Mouse (Mus musculus): ENCODE measurements around the gene Ddhd1. TPM values are rescaled to one million over a fixed set of nuclear protein-coding genes. Genes with fewer than 3 reads are reported as not detected.

The Ddhd1 gene
- total RNA-seq (2021) (1 to 10 TPM; 8.8 to 9.7 TPM), polyA plus RNA-seq (2012; rRNA removed) (6.5 and 10.1 TPM in 2 replicates)
- long read RNA-seq, full-length matches to known transcripts = 3 of 9 reads
- long read RNA-seq, partial matches to known transcripts = 0 of 9 reads
- long read RNA-seq, other reads (novel, unspliced or antisense) = 6 of 9 reads

DNA sequence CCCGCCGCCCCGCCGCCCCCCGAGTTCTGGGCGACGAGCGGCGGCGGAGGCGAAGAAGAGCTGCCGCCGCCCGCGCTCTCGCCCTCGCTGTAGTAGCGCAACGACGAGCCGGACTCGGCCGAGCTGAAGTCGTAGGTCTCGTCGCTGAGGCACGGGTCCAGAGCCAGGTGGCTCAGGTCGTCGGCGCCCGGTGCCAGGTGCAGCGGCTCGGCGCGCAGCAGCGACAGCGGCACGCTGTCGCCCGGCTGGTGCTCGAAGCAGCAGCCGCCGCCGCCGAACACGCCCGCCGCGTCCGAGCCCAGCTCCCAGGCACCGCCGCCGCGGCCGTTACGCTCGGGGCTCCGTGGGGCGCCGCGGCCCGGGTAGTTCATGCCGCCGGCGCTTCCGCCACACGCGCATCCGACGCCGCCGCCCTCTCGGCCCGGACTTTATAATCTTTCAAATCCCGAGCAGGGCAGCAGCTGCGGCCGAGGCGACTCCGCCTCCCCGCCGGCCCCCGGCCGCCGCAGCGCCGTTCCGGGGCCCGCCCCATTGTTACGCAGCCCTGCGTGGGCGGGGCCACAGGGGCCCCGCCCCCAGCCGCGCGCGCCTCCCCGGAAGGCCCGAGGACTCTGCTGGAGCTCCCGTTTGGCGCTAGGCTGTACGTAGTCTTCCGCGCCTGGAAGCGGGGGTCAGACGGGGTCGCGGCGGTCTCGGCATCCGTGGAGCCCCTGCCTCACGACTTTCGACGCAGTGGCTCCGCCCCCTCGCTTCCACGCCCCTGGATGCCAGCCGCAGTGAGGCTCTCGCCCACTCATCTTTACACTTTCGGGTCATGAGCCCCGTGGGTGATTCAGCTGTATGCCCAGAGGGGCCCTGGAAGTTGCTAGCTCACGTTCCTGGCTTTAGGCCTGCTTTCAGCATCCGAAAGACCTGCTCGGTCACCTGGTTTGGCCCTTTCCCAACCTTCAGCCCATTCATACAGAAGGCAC, at the start of gene Ddhd1:
Ddhd1 (minus strand) TSS at position 503 of the 971 bp plus-strand sequence.
- peak within 1 kb of the TSS; percentile 99 for H3K9ac ChIP-seq (ENCODE audit: low read depth, low read length)
- DNase-seq = peak; percentile 89 to 92
- WGBS = under 1% methylated on average over 122 of the region's 123 CpGs
- H3K27me3 ChIP-seq (ENCODE audit: control insufficient read depth, insufficient read depth, low read length) = no peaks in the 10 kb centered on the region
- H3K36me3 ChIP-seq (ENCODE audit: control insufficient read depth, insufficient read depth, low read length) = no peaks in the 10 kb centered on the region
- intact Hi-C loops (cut with DNase I) = loop anchor here (5.0 to 10.0 kb wide), 2 partner anchors 106 to 433 kb away; partner anchors contain the start of gene Txndc16
- peak within 1 kb of the TSS; percentile 90 for H3K4me3 ChIP-seq
- peaks cover 2% of the 10 kb centered on the region for H3K4me1 ChIP-seq (ENCODE audit: control insufficient read depth, insufficient read depth, low read length)
- TF ChIP-seq EP300 (IDR thresholded peaks at IDR 0.05; ENCODE audit: insufficient read depth, low read depth, low read length) = no peak
- TF ChIP-seq POLR2A (IDR thresholded peaks at IDR 0.05; ENCODE audit: insufficient read depth, low read depth, low read length) = peak; percentile 79
- H3K79me2 ChIP-seq (replicated peaks; ENCODE audit: control insufficient read depth, insufficient read depth, low read length) = 0 out of 2 replicates have a peak, but pooled peaks cover 2% of the 10 kb centered on the region
- H3K27ac ChIP-seq = peak within 1 kb of the TSS; percentile 80

DNA sequence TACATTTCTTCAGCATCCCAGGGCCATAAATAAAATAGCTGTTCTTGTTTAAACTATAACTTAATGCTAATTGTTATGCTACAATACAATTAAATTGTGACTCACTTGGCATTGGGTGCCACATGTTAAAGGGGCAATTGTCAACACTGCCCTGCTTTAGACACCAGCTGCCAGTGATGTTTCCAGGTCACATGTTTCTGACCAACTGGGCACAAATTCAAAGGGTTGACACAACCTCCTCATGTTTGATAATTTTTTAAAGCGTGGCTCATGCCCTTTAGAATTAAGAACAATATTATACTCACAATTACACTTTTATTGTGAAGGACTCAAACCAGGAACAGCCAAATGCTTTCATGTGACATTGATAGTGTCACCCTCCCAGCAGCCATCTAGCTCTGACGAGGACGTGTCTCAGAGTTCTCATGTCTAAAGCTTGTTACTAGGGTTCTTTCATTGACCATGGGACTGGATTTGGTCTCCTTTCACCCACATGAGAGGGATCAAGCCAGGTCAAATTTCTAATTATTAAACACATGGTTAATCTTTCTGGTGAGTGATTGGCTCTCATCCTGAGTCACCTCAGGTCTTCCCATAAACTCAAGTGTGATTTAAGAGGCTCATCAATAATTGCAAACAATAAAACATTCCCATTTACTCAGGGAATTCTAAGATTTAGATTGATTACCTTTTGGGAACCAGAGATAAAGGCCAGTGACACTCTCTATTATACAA, 49.4 kb upstream of the Ddhd1 start:
- TF ChIP-seq CTCF (IDR thresholded peaks at IDR 0.05) (no peak), EP300 (IDR thresholded peaks at IDR 0.05; ENCODE audit: insufficient read depth, low read depth, low read length) (no peak), POLR2A (IDR thresholded peaks at IDR 0.05; ENCODE audit: insufficient read depth, low read depth, low read length) (no peak)
- 49% methylated on average over 3 of the region's 3 CpGs for WGBS
- H3K79me2 ChIP-seq (replicated peaks; ENCODE audit: control insufficient read depth, insufficient read depth, low read length) = no peaks in the 10 kb centered on the region
- intact Hi-C loops (cut with DNase I) = no loop called here
- no peaks in the 10 kb centered on the region for H3K27me3 ChIP-seq (ENCODE audit: control insufficient read depth, insufficient read depth, low read length)
- no peaks in the 10 kb centered on the region for H3K4me1 ChIP-seq (ENCODE audit: control insufficient read depth, insufficient read depth, low read length)
- H3K36me3 ChIP-seq (ENCODE audit: control insufficient read depth, insufficient read depth, low read length) = no peaks in the 10 kb centered on the region
- H3K9ac ChIP-seq (ENCODE audit: low read depth, low read length) = no peak overlapping the region
- DNase-seq = no peak
- H3K4me3 ChIP-seq = no peak overlapping the region
- H3K27ac ChIP-seq = no peak overlapping the region

DNA sequence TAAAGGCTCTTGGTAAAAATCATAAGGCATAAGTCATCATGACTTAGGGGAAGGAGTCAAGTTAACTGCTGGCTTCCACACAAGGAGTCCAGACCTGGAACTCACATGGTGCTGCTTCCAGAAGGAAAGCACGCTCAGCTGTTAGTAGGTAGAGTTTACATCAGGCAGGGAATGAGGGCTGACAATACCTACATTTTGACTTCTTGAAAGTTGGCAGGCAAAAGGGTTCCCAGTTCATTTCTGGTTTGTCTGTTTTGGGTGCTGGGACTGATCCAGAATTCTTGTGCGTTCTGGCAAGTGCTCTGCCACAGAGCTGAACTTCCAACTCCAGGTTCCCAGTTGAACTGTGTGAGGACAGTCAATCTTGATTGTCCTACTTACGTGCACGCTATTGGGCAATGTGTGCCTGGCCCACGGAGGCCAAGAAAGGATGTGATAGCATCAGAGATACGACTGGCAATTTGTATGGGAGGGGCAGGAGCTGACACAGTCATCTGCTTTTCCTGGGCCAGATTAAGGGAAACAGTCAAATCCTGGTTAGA, 42.2 kb upstream of the Ddhd1 start:
- intact Hi-C loops (cut with DNase I) = no loop called here
- WGBS = 25% methylated on average over 6 of the region's 6 CpGs
- DNase-seq = peak in 1 of 2 experiments; percentile 28
- Histone ChIP-seq H3K36me3 (ENCODE audit: control insufficient read depth, insufficient read depth, low read length) (no peaks in the 10 kb centered on the region), H3K27me3 (ENCODE audit: control insufficient read depth, insufficient read depth, low read length) (no peaks in the 10 kb centered on the region), H3K79me2 (replicated peaks; ENCODE audit: control insufficient read depth, insufficient read depth, low read length) (no peaks in the 10 kb centered on the region), H3K4me1 (ENCODE audit: control insufficient read depth, insufficient read depth, low read length) (peaks cover 2% of the 10 kb centered on the region; the same call in 1 of the 2 replicates), H3K27ac (no peak overlapping the region), H3K9ac (ENCODE audit: low read depth, low read length) (no peak overlapping the region), H3K4me3 (no peak overlapping the region)
- TF ChIP-seq EP300 (IDR thresholded peaks at IDR 0.05; ENCODE audit: insufficient read depth, low read depth, low read length) = no peak
- no peak for TF ChIP-seq POLR2A (IDR thresholded peaks at IDR 0.05; ENCODE audit: insufficient read depth, low read depth, low read length)
- no peak for TF ChIP-seq CTCF (IDR thresholded peaks at IDR 0.05)

DNA sequence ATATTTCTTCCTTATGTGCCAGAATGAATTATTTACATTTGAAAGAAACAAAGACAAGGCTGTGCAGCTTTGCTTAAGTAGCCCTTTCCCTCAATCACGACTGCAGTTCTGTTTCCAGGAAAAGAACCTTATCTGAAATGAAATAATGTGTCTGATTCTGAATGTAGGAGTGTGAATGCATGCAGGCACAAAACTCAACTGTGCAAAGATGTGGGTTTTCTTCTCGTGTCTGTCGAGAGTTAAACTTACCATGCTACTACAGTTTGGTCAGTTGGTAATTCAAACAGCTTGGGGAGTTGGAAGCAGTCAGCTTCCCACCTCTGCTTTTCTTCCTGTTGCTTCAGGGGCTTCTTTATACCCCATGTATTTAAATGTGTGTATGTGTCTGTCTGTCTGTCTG, 40.9 kb upstream of the Ddhd1 start:
- no peak for TF ChIP-seq CTCF (IDR thresholded peaks at IDR 0.05)
- no peak for TF ChIP-seq POLR2A (IDR thresholded peaks at IDR 0.05; ENCODE audit: insufficient read depth, low read depth, low read length)
- TF ChIP-seq EP300 (IDR thresholded peaks at IDR 0.05; ENCODE audit: insufficient read depth, low read depth, low read length) = no peak
- H3K27me3 ChIP-seq (ENCODE audit: control insufficient read depth, insufficient read depth, low read length) = no peaks in the 10 kb centered on the region
- H3K4me1 ChIP-seq (ENCODE audit: control insufficient read depth, insufficient read depth, low read length) = peaks cover 2% of the 10 kb centered on the region; the same call in 1 of the 2 replicates
- WGBS = 44% methylated on average over 3 of the region's 3 CpGs
- H3K9ac ChIP-seq (ENCODE audit: low read depth, low read length) = no peak overlapping the region
- H3K27ac ChIP-seq = no peak overlapping the region
- no peaks in the 10 kb centered on the region for H3K36me3 ChIP-seq (ENCODE audit: control insufficient read depth, insufficient read depth, low read length)
- H3K79me2 ChIP-seq (replicated peaks; ENCODE audit: control insufficient read depth, insufficient read depth, low read length) = no peaks in the 10 kb centered on the region
- intact Hi-C loops (cut with DNase I) = no loop called here
- DNase-seq = no peak
- no peak overlapping the region for H3K4me3 ChIP-seq

DNA sequence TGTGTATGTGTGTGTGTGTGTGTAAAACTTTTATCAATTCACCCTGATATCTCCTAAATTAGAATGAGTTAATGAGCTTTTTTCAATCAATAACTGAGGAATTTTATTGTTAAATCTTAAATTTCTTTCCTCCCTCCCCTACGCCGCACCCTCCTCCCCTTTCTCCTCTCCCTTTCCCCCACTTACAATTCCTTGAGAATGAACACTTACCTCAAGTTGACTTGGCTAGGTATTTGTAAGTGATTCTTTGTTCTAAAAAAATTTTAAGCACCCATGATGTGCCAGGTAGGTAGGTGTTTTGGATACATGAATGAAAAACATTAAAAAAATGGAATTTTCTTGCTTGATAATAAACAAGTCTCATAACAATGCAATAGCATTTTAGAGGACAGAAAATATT, 38.2 kb upstream of the Ddhd1 start:
- Histone ChIP-seq H3K27ac (no peak overlapping the region), H3K36me3 (ENCODE audit: control insufficient read depth, insufficient read depth, low read length) (no peaks in the 10 kb centered on the region), H3K79me2 (replicated peaks; ENCODE audit: control insufficient read depth, insufficient read depth, low read length) (no peaks in the 10 kb centered on the region), H3K27me3 (ENCODE audit: control insufficient read depth, insufficient read depth, low read length) (no peaks in the 10 kb centered on the region), H3K4me1 (ENCODE audit: control insufficient read depth, insufficient read depth, low read length) (peaks cover 2% of the 10 kb centered on the region; the same call in 1 of the 2 replicates), H3K9ac (ENCODE audit: low read depth, low read length) (no peak overlapping the region), H3K4me3 (no peak overlapping the region)
- no peak for DNase-seq
- TF ChIP-seq POLR2A (IDR thresholded peaks at IDR 0.05; ENCODE audit: insufficient read depth, low read depth, low read length) (no peak), EP300 (IDR thresholded peaks at IDR 0.05; ENCODE audit: insufficient read depth, low read depth, low read length) (no peak)
- intact Hi-C loops (cut with DNase I) = no loop called here
- 94% methylated on average over 2 of the region's 2 CpGs for WGBS
